Mouse (Mus musculus) CH12.LX (cell line): ENCODE results near the gene Creld2. TPM values are rescaled to one million over a fixed set of nuclear protein-coding genes. Genes with fewer than 3 reads are reported as not detected.

Experiments used
- DNase-seq: peaks from one replicate; pipeline ENCODE4 v3.0.0-alpha.2; 2013; ENCODE audit errors: extremely low read depth
- H3K27ac ChIP-seq: 2 replicates; pipeline ENCODE4 v1.5.1; 2012; ENCODE audit warnings: low read depth, mild to moderate bottlenecking, control low read depth, moderate library complexity; ENCODE audit not compliant: insufficient read depth
- H3K27me3 ChIP-seq: replicated peaks from 2 replicates; pipeline ENCODE3; 2012; ENCODE audit warnings: inconsistent platforms
- H3K36me3 ChIP-seq, 2 experiments: replicated peaks in 1 of 2; 2 replicates each; pipeline versions ENCODE3 to v1.6.1; 2012; ENCODE audit warnings: inconsistent platforms in 1 of 2, low read length in 1 of 2, mild to moderate bottlenecking in 1 of 2, mixed read lengths in 1 of 2, moderate library complexity in 1 of 2; ENCODE audit not compliant: control insufficient read depth in 1 of 2, insufficient read depth in 1 of 2
- H3K4me1 ChIP-seq, 2 experiments: 2 replicates each; pipeline ENCODE4 v1.6.1; 2012; ENCODE audit warnings: inconsistent platforms in 1 of 2, moderate library complexity in 1 of 2; ENCODE audit not compliant: insufficient read depth in 2 of 2, control insufficient read depth in 1 of 2
- H3K4me2 ChIP-seq: 2 replicates; pipeline ENCODE4 v1.6.1; 2012; ENCODE audit warnings: low read depth, mild to moderate bottlenecking, control low read depth; ENCODE audit not compliant: poor library complexity, insufficient read depth, severe bottlenecking
- H3K4me3 ChIP-seq, 3 experiments: fragments of 150-350 bp in 1 of 3; sonication (generic) in 1 of 3; replicated peaks in 1 of 3; 2 replicates each; pipeline versions ENCODE3 to v1.5.1; 2011 to 2012; ENCODE audit warnings: low read depth in 2 of 3, low read length in 2 of 3, mild to moderate bottlenecking in 2 of 3, moderate library complexity in 2 of 3, control low read depth in 1 of 3, improper control_type of control experiment in 1 of 3, inconsistent platforms in 1 of 3, mixed read lengths in 1 of 3; ENCODE audit not compliant: poor library complexity in 1 of 3
- H3K79me2 ChIP-seq: replicated peaks from 2 replicates; pipeline ENCODE4 v1.6.1; 2012; ENCODE audit warnings: mild to moderate bottlenecking, moderate library complexity; ENCODE audit not compliant: control insufficient read depth, poor library complexity, insufficient read depth, severe bottlenecking; ENCODE audit errors: extremely low read depth
- H3K9ac ChIP-seq: 2 replicates; pipeline ENCODE4 v1.6.1; 2012; ENCODE audit warnings: low read depth, mild to moderate bottlenecking, control low read depth, moderate library complexity; ENCODE audit not compliant: insufficient read depth
- H3K9me3 ChIP-seq: replicated peaks from 2 replicates; pipeline ENCODE3; 2012; ENCODE audit warnings: low read length, inconsistent platforms, mixed read lengths
- BHLHE40 ChIP-seq: IDR thresholded peaks from 2 replicates; pipeline ENCODE4 v1.6.1; 2011; ENCODE audit warnings: mild to moderate bottlenecking, low read depth, low read length, improper control_type of control experiment
- CHD2 ChIP-seq: IDR thresholded peaks from 2 replicates; pipeline ENCODE4 v1.6.1; 2011; ENCODE audit warnings: low read length, improper control_type of control experiment
- CTCF ChIP-seq, 2 experiments: IDR thresholded peaks in 1 of 2; conservative IDR thresholded peaks in 1 of 2; 2 replicates each; pipeline ENCODE4 v1.5.1; 2011 to 2012; ENCODE audit warnings: low read depth in 2 of 2, low read length in 2 of 2, improper control_type of control experiment in 1 of 2, inconsistent platforms in 1 of 2, mild to moderate bottlenecking in 1 of 2, moderate library complexity in 1 of 2
- ETS1 ChIP-seq: conservative IDR thresholded peaks from 2 replicates; pipeline ENCODE4 v1.6.1; 2012; ENCODE audit warnings: low read depth, mild to moderate bottlenecking, inconsistent platforms, low read length, improper control_type of control experiment, moderate library complexity
- IRF4 ChIP-seq: IDR thresholded peaks from 2 replicates; pipeline ENCODE4 v1.6.1; 2014; ENCODE audit warnings: low read depth, mild to moderate bottlenecking, inconsistent platforms, low read length, improper control_type of control experiment
- JUN ChIP-seq: IDR thresholded peaks from 2 replicates; pipeline ENCODE4 v1.6.1; 2011; ENCODE audit warnings: low read depth, mild to moderate bottlenecking, low read length, improper control_type of control experiment, moderate library complexity; ENCODE audit not compliant: insufficient read depth
- JUND ChIP-seq: conservative IDR thresholded peaks from 2 replicates; pipeline ENCODE4 v1.6.1; 2011; ENCODE audit warnings: low read depth, low read length, improper control_type of control experiment
- KAT2A ChIP-seq: IDR thresholded peaks from 2 replicates; pipeline ENCODE4 v1.6.1; 2012; ENCODE audit warnings: low read length, improper control_type of control experiment, inconsistent platforms; ENCODE audit not compliant: insufficient replicate concordance
- MAX ChIP-seq: IDR thresholded peaks from 2 replicates; pipeline ENCODE4 v1.6.1; 2011; ENCODE audit warnings: low read length, improper control_type of control experiment
- MXI1 ChIP-seq: IDR thresholded peaks from 2 replicates; pipeline ENCODE4 v1.6.1; 2011; ENCODE audit warnings: mild to moderate bottlenecking, low read depth, low read length, improper control_type of control experiment
- MYC ChIP-seq: IDR thresholded peaks from 2 replicates; pipeline ENCODE4 v1.6.1; 2011; ENCODE audit warnings: low read depth, mild to moderate bottlenecking, improper control_type of control experiment, low read length
- POLR2A ChIP-seq: IDR thresholded peaks from 2 replicates; pipeline ENCODE4 v1.6.1; 2011; ENCODE audit warnings: low read depth, mild to moderate bottlenecking, improper control_type of control experiment, low read length
- SIN3A ChIP-seq: IDR thresholded peaks from 2 replicates; pipeline ENCODE4 v1.6.1; 2012; ENCODE audit warnings: low read length, improper control_type of control experiment, inconsistent platforms
- TCF12 ChIP-seq: IDR thresholded peaks from 2 replicates; pipeline ENCODE4 v1.6.1; 2014; ENCODE audit warnings: low read depth, mild to moderate bottlenecking, inconsistent platforms, low read length, improper control_type of control experiment
- UBTF ChIP-seq: IDR thresholded peaks from 2 replicates; pipeline ENCODE4 v1.6.1; 2012; ENCODE audit warnings: low read depth, mild to moderate bottlenecking, inconsistent platforms, low read length, improper control_type of control experiment, moderate library complexity
- USF2 ChIP-seq: conservative IDR thresholded peaks from 2 replicates; pipeline ENCODE4 v1.6.1; 2011; ENCODE audit warnings: low read depth, low read length, improper control_type of control experiment
- ZKSCAN1 ChIP-seq: IDR thresholded peaks from 2 replicates; pipeline ENCODE4 v1.6.1; 2012; ENCODE audit warnings: low read depth, inconsistent platforms, low read length, improper control_type of control experiment, borderline replicate concordance
- ZMIZ1 ChIP-seq: IDR thresholded peaks from 2 replicates; pipeline ENCODE4 v1.6.1; 2012; ENCODE audit warnings: low read depth, mild to moderate bottlenecking, inconsistent platforms, low read length, improper control_type of control experiment
- dilution Hi-C: fragments of 300-500 bp; cut with MboI; formaldehyde crosslinking; loops from 2 replicates; pipeline ENCODE4 v1.14.3; 2020; ENCODE audit warnings: low sequenced_read_pairs; ENCODE audit not compliant: extremely low pct_unique_long_range_greater_than_20kb, extremely low pct_ligation_motif_present
- in situ Hi-C: fragments of 300-500 bp; cut with MboI; formaldehyde crosslinking; loops from 3 replicates; pipeline ENCODE4 v1.14.3; 2019; ENCODE audit warnings: low sequenced_read_pairs, low pct_ligation_motif_present, low pct_unique_long_range_greater_than_20kb, mixed read lengths
- polyA plus RNA-seq: library from polyadenylated mRNA; unstranded; fragments of >175 nt; gene quantifications from 2 replicates; pipeline ENCODE4 v1.2.1, GENCODE M21; 2012; ENCODE audit warnings: low read depth; ENCODE audit not compliant: insufficient read length
- total RNA-seq, 2 experiments: library from RNA; depleted of rRNA; stranded (reverse); fragments of 300-350 nt in 1 of 2; fragments of >200 nt in 1 of 2; gene quantifications; 2 replicates each; pipeline ENCODE4 v1.2.3; 2012 to 2014

Gene Creld2
- total and polyA plus RNA-seq, 3 experiments: 63.6 to 93.8 (median 85.0) TPM

GRCm38 (mm10) chr15:88821403-88821802, 2.0 kb downstream of the Creld2 start:
- Histone ChIP-seq H3K27me3 (no peaks in the 10 kb centered on the region), H3K79me2 (peaks cover 16% of the 10 kb centered on the region; the same call in 1 of the 2 replicates), H3K9ac (peak overlapping the region; percentile 84; the same call in 1 of the 2 replicates), H3K36me3 (peaks cover 33 to 64% of the 10 kb centered on the region in 2 experiments), H3K4me1 (peaks cover 26 to 55% of the 10 kb centered on the region in 2 experiments), H3K9me3 (no peaks in the 10 kb centered on the region), H3K27ac (no peak overlapping the region), H3K4me2 (peak overlapping the region; percentile 80), H3K4me3 (peak overlapping the region in 1 of 3 experiments; percentile 10)
- dilution Hi-C loops: no loop called here
- no peak for DNase-seq
- in situ Hi-C loops: loop anchor here (10.0 kb wide), 1 partner anchor 253 kb away; the partner anchor contains the start of gene Trabd
- TF ChIP-seq POLR2A: no peak
- TF ChIP-seq ZKSCAN1: no peak
- TF ChIP-seq ETS1: 0 out of 2 replicates have a peak, but pooled peaks have one; percentile 18
- TF ChIP-seq MXI1: peak; percentile 87
- no peak for TF ChIP-seq ZMIZ1
- TF ChIP-seq MAX: peak; percentile 68; the same call in 1 of the 2 replicates
- peak; percentile 74 for TF ChIP-seq IRF4
- TF ChIP-seq JUND: no peak
- 0 out of 2 replicates have a peak, but pooled peaks have one; percentile 14 for TF ChIP-seq TCF12
- peak; percentile 77; the same call in 1 of the 2 replicates for TF ChIP-seq BHLHE40
- TF ChIP-seq MYC: peak; percentile 82
- no peak for TF ChIP-seq UBTF
- peak; percentile 87 for TF ChIP-seq SIN3A
- no peak for TF ChIP-seq USF2

GRCm38 (mm10) chr15:88822513-88822912, 3.1 kb downstream of the Creld2 start:
- in situ Hi-C loops: loop anchor here (10.0 kb wide), 1 partner anchor 252 kb away; the partner anchor contains the start of gene Trabd
- H3K36me3 ChIP-seq: peaks cover 31 to 64% of the 10 kb centered on the region in 2 experiments
- H3K27ac ChIP-seq: no peak overlapping the region; the same call in 1 of the 2 replicates
- no peak overlapping the region for H3K9ac ChIP-seq
- no peak overlapping the region for H3K4me2 ChIP-seq
- H3K79me2 ChIP-seq: peaks cover 15% of the 10 kb centered on the region; the same call in 1 of the 2 replicates
- no peaks in the 10 kb centered on the region for H3K27me3 ChIP-seq
- no peak for DNase-seq
- H3K4me1 ChIP-seq: peaks cover 26 to 53% of the 10 kb centered on the region in 2 experiments
- dilution Hi-C loops: no loop called here
- H3K9me3 ChIP-seq: no peaks in the 10 kb centered on the region
- H3K4me3 ChIP-seq: no peak overlapping the region
- TF ChIP-seq JUND (no peak), CHD2 (no peak), POLR2A (no peak), MYC (no peak), IRF4 (no peak), CTCF (conservative IDR thresholded peaks at IDR 0.05 in 1 of 2, IDR thresholded peaks at IDR 0.05 in 1 of 2; ENCODE audit: low read depth in 2 of 2, low read length in 2 of 2) (no peak), JUN (no peak), BHLHE40 (no peak), TCF12 (no peak), KAT2A (no peak)
- TF ChIP-seq, all 38 proteins: peak for 0
